In the genomic region with DNA sequence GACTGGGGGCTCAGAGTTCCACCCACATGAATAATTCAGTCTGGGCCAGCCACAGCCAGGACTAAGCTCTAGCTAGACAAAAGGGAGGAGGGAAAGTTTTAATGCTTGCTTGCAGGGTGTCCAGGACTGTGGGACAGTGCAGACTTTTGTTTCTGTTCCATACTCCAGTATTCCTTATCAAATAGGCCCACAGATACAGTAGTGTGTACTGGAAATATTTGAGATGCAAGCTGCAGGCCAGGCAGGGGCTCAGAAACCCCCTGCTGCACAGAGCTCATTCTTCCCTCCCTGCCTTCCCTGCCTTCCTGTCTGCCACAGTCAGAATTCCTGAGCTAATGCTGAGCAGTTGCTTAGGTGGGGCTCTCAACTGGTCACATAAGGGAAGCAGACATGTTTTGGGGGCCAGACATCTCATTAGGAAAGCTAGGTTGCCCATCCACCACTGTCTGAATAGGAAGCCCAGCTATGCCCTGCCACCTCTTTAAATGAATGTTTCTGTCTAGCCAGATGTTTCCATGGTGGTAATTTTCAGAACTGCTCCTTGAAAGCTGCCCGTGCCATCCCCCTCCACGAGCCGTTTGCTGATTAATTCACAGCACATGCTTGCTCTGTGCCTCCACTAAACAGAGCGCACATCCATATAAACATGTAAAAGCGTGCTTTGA, we compare ENCODE assay signal across 12 mouse cellular contexts.
DNase-seq lines count a peak whose midpoint lies in the region; ATAC-seq and TF ChIP-seq lines count a peak whose summit lies in the region.
"Had no signal": no experiment of that assay in that cellular context is flagged by ENCODE, and none has a peak within 500 bp of the region (broad histone marks: within the 10 kb centered on the region; RNA-seq: fewer than 3 reads in every experiment).

No protein-coding gene starts in this region.

- no peak for DNase-seq in heart, postnatal 25 days (ENCODE audit: low spot score)
- no peak for DNase-seq in forebrain, embryonic 10.5 days (ENCODE audit: extremely low spot score, low spot score)
- DNase-seq in midbrain, embryonic 14.5 days, result peak; percentile 69
- DNase-seq in thymus, postnatal 36 days, result no peak
- no peak for DNase-seq in spleen, postnatal 4 days (ENCODE audit: low spot score in 2 of 2)
- DNase-seq in cerebellum, adult 2 months, result no peak
- DNase-seq: adrenal gland, postnatal 25 days; cerebellum, adult 11-12 months; layer of hippocampus, postnatal 36 days; lung, adult 18-20 months had no signal

- ATAC-seq in heart, embryonic 12.5 days (ENCODE audit: insufficient number of reproducible peaks, low FRiP score), result no peak
- ATAC-seq in hindbrain, embryonic 15.5 days (ENCODE audit: low FRiP score, low read depth), result peak; percentile 54; the same call in 1 of the 2 replicates
- ATAC-seq in midbrain, embryonic 14.5 days (ENCODE audit: low FRiP score, low TSS enrichment), result peak; percentile 43; the same call in 1 of the 2 replicates

- TF ChIP-seq POLR2A in cerebellum, adult 2 months (IDR thresholded peaks at IDR 0.05; ENCODE audit: borderline replicate concordance, insufficient read depth, low read length), result no peak

- intact Hi-C loops in heart, postnatal 25 days (cut with DNase I), result no loop called here

- no peak overlapping the region for H3K4me3 ChIP-seq in heart, embryonic 12.5 days
- no peak overlapping the region for H3K4me3 ChIP-seq in forebrain, embryonic 10.5 days
- no peak overlapping the region for H3K4me3 ChIP-seq in hindbrain, embryonic 15.5 days
- H3K4me3 ChIP-seq in midbrain, embryonic 14.5 days (replicated peaks; ENCODE audit: low read depth, low read length), result no peak overlapping the region
- H3K4me3 ChIP-seq in cerebellum, adult 2 months (replicated peaks; ENCODE audit: insufficient read depth, low read depth, low read length), result no peak overlapping the region

- H3K36me3 ChIP-seq in heart, embryonic 12.5 days, result peaks cover 16% of the 10 kb centered on the region
- H3K36me3 ChIP-seq in forebrain, embryonic 10.5 days (replicated peaks), result peaks cover 8% of the 10 kb centered on the region
- no peaks in the 10 kb centered on the region; the same call in 1 of the 2 replicates for H3K36me3 ChIP-seq in hindbrain, embryonic 15.5 days
- H3K36me3 ChIP-seq in midbrain, embryonic 14.5 days (ENCODE audit: control insufficient read depth, insufficient read depth, low read length), result peaks cover 7% of the 10 kb centered on the region; the same call in 1 of the 2 replicates

- peak overlapping the region; percentile 53 for H3K27ac ChIP-seq in heart, embryonic 12.5 days (ENCODE audit: poor library complexity, severe bottlenecking)
- peak overlapping the region; percentile 76 for H3K27ac ChIP-seq in forebrain, embryonic 10.5 days
- peak overlapping the region; percentile 34; the same call in 1 of the 2 replicates for H3K27ac ChIP-seq in hindbrain, embryonic 15.5 days (replicated peaks)
- peak overlapping the region; percentile 82 for H3K27ac ChIP-seq in midbrain, embryonic 14.5 days (replicated peaks; ENCODE audit: low read depth, low read length)
- no peak overlapping the region for H3K27ac ChIP-seq in cerebellum, adult 2 months (ENCODE audit: insufficient read depth, low read length)

- peaks cover 48% of the 10 kb centered on the region for H3K4me1 ChIP-seq in heart, embryonic 12.5 days (replicated peaks)
- H3K4me1 ChIP-seq in forebrain, embryonic 10.5 days, result peaks cover 21% of the 10 kb centered on the region
- H3K4me1 ChIP-seq in hindbrain, embryonic 15.5 days (replicated peaks), result peaks cover 14% of the 10 kb centered on the region
- peaks cover 19% of the 10 kb centered on the region for H3K4me1 ChIP-seq in midbrain, embryonic 14.5 days (ENCODE audit: control insufficient read depth, insufficient read depth, low read length)
- H3K4me1 ChIP-seq in cerebellum, adult 2 months (ENCODE audit: control insufficient read depth, insufficient read depth, low read length), result no peaks in the 10 kb centered on the region

- peak overlapping the region; percentile 11; the same call in 1 of the 2 replicates for H3K9ac ChIP-seq in heart, embryonic 12.5 days
- no peak overlapping the region for H3K9ac ChIP-seq in hindbrain, embryonic 15.5 days
- H3K9ac ChIP-seq in midbrain, embryonic 14.5 days (replicated peaks; ENCODE audit: low read length), result no peak overlapping the region; the same call in 1 of the 2 replicates

- 56% methylated on average over 5 of the region's 5 CpGs for WGBS in heart, embryonic 12.5 days
- 60% methylated on average over 5 of the region's 5 CpGs for WGBS in forebrain, embryonic 10.5 days
- WGBS in hindbrain, embryonic 15.5 days, result 21% methylated on average over 5 of the region's 5 CpGs
- WGBS in midbrain, embryonic 14.5 days, result 11% methylated on average over 5 of the region's 5 CpGs
- WGBS in cerebellum, adult 2 months, result 86% methylated on average over 5 of the region's 5 CpGs

- H3K4me2 ChIP-seq in heart, embryonic 12.5 days, result no peak overlapping the region
- H3K4me2 ChIP-seq in hindbrain, embryonic 15.5 days, result no peak overlapping the region
- no peak overlapping the region for H3K4me2 ChIP-seq in midbrain, embryonic 14.5 days (ENCODE audit: low read length)

- no peak for TF ChIP-seq CTCF in cerebellum, adult 2 months (IDR thresholded peaks at IDR 0.05; ENCODE audit: borderline replicate concordance, insufficient read depth, low read depth, low read length)

- no peaks in the 10 kb centered on the region for H3K9me3 ChIP-seq in heart, embryonic 12.5 days (replicated peaks)
- no peaks in the 10 kb centered on the region for H3K9me3 ChIP-seq in forebrain, embryonic 10.5 days
- no peaks in the 10 kb centered on the region for H3K9me3 ChIP-seq in hindbrain, embryonic 15.5 days
- H3K9me3 ChIP-seq in midbrain, embryonic 14.5 days (ENCODE audit: control insufficient read depth, low read length), result no peaks in the 10 kb centered on the region

- no peaks in the 10 kb centered on the region for H3K27me3 ChIP-seq in heart, embryonic 12.5 days (replicated peaks)
- H3K27me3 ChIP-seq in forebrain, embryonic 10.5 days (ENCODE audit: poor library complexity, severe bottlenecking), result no peaks in the 10 kb centered on the region
- no peaks in the 10 kb centered on the region for H3K27me3 ChIP-seq in hindbrain, embryonic 15.5 days
- H3K27me3 ChIP-seq in midbrain, embryonic 14.5 days (ENCODE audit: control insufficient read depth, insufficient read depth, low read length), result no peaks in the 10 kb centered on the region
- H3K27me3 ChIP-seq in cerebellum, adult 2 months (ENCODE audit: control insufficient read depth, insufficient read depth, low read length), result no peaks in the 10 kb centered on the region
